Mouse (Mus musculus): ENCODE results near the gene Gsto1.

- peak; percentile 91 for TF ChIP-seq POLR2A (IDR thresholded peaks at IDR 0.05; ENCODE audit: insufficient read depth, low read depth, low read length)
- no peak for TF ChIP-seq CTCF (IDR thresholded peaks at IDR 0.05)
These were observed at the start of gene Gsto1 for GRCm38 (mm10) chr19:47854796-47855783.
